Mouse (Mus musculus): Measurements from ENCODE around the gene Sptb.

DNA sequence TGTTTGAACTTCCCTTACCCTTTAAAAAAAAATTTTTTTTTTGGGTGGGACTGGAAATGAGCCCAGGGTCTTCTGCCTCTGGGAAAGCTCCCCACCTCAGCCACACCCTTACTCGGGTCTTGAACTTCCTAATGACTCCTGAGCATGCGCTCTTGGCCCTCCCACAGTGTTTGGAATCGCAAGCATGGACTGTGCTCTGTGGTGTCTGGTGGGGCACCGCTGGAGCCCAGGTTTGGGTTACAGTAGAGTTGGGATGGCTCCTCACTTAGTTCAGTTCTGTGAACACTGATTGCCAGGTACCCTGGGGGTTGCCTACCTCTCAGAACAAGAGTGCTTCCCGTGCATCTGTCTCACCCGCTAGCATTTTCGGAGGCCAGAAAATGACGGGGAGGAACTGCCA lies 168.9 kb downstream of the Sptb start:
- TF ChIP-seq MAX (IDR thresholded peaks at IDR 0.05; ENCODE audit: low read depth) (no peak), POLR2A (IDR thresholded peaks at IDR 0.05; ENCODE audit: insufficient read length, low read depth) (no peak), REST (IDR thresholded peaks at IDR 0.05; ENCODE audit: insufficient read depth, insufficient read length) (no peak), USF1 (IDR thresholded peaks at IDR 0.05; ENCODE audit: low read depth) (no peak)
